Mouse (Mus musculus) c-Kit-positive CD71-negative TER-119-negative erythroid progenitor cells, embryonic 14.5 days (primary cell): ENCODE results near the gene Rfc2.

ENCODE experiments used
- DNase-seq: peaks from one replicate; pipeline ENCODE4 v3.0.0-alpha.2; 2013; ENCODE audit warnings: low read depth

Rfc2 gene

DNA sequence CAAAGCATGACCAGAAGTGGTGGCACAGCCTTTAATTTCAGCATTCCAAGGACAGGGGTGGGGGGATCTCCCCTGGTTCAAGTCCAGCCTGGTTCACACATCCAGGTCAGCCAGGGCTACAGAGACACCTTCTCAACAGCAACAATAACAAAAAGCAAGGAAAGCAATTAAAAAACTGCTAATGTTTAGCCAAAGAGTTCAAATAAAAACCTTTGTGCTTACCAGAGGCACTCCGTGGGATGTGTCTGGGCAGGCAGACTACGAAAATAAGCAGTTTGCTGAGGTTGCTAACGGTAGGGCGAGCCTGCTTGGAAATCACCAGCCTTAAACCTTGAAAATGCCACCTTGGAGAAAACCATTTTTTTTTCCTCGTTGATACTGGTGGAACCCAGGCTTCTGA, at the start of gene Rfc2:
Gene Rfc2 (plus strand): TSS at position 221 of the 400 bp plus-strand sequence.
- DNase-seq: no peak

DNA sequence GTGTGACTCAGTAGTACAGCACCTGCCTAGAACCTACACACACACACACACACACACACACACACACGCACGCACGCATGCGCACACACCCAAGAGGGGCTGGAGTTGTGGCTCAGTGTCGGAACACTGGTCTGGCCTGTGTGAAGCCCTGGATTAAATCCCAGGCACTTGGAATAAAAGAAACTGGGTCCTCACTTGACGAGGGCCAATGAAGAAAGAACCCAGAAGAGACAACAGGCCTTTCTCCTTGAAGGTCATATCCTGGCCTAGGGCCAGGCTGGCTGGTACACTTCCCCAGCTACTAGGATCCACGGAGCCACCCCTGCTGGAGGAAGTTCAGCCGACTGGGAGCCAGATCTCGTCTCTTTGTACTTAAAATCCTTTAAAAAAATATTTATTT, 49.6 kb upstream of the Rfc2 start:
- DNase-seq: no peak

DNA sequence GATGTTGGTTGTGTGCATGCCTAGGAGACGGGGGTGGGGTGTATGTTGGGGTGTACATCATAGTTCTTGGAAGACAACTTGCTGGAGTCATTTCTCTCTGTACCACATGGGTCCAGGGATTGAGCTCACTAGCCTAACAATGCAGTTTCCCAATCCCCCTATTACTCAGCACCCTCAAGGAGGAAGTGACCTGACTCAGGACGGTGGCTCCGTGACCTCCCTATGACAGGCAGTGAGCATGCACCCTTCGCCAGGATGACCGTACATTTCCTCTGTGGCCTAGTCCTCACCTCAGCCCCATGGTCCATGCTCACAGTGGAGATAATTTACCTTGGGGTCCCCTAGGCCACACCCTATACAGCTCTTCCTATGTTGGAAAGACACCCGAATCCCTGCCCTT, 48.7 kb upstream of the Rfc2 start:
- no peak for DNase-seq

GRCm38 (mm10) chr5:134536036-134536435, 45.1 kb upstream of the Rfc2 start:
- DNase-seq: no peak

- DNase-seq: no peak
Measured at GRCm38 (mm10) chr5:134539891-134540290, 41.3 kb upstream of the Rfc2 start.

GRCm38 (mm10) chr5:134540881-134541280, 40.3 kb upstream of the Rfc2 start:
- DNase-seq: no peak

- DNase-seq: no peak
Measured at GRCm38 (mm10) chr5:134541640-134542039, 39.5 kb upstream of the Rfc2 start.

DNA sequence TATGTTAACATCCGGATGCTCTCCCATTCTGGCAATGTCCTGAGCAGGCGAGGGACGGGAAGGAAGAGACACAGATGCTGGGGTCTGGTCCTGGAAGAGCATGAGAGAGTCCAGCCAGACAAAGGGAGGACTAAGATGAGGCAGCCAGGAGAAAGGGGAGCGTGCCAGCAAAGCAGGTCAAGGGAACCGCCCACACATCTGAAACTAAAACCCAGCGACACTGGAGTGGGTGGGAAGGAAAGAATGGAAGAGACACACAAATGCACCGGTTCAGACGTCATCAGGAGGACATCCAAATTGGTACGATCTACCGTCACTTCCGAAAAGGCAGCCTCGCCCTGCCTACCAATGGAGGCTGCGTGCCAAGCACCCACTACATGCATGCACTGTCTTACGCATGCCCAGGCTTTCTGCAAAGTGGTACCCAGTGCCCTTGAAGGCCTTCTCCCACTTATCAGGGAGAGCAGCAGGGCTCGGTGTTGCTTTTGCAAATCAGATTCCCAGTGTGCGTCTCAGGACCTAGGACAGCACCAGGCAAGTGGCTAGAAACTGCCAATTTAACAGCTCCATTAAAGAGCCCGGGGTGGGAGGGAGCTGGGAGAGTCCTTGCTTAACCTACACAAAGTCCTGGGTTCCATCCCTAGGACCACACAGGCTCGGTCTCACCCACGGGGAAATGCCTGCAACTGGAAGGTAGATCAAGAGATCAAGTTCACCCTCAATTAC, 36.5 kb upstream of the Rfc2 start:
- DNase-seq: no peak

DNA sequence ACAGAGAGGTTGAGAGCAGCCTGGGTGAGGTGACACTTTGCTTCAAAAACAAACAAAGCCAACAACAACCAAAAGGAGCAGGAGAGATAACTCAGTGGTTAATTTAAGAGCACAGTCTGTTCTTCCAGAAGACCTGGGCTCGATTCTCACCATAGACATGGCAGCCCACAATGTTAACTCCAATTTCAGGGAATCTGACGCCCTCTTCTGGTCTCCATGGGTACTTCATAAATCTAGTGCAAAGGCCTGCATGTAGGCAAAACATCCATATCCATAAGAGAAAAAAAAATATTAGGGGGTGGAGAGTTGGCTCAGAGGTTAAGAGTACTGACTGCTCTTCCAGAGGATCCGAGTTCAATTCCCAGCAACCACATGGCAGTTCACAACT, 35.9 kb upstream of the Rfc2 start:
- no peak for DNase-seq

DNA sequence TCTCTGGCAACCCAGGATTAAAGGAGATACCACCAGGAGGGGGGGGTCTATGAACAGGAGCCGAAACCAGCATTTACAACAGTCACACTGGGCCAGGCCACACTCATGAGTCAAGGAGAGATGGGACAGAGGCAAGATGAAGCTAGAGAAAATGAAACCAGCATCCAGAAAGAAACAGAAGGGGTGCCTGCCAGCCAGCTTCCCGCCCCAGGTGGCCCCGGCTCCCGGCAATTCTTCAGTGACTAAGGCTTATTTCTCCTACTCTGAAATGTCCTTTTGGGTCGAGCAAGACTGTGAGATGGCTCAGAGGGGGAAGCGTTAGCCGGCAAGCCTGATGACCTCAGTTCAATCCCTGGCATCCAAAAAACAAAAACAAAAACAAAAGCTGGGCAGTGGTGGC, 34.4 kb upstream of the Rfc2 start:
- no peak for DNase-seq

DNA sequence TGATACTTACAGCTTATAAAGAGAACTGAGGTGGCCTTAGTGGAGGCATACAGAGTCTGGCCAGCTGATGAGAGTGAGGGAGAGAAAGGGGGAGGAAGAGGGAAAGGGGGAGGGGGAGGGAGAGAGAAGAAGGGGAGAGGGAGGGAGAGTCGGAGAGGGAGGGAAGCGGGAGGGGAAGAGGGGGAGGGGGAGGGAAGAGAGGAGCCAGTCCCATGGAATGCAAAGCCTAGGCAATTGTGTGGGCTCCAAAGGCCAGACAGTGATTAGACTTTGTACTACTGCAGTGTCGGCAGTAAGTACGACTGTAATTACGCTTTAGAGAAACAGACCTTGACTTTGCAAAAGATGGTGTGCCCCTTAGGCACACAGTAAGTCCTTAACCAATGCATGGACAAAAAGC, 32.9 kb upstream of the Rfc2 start:
- no peak for DNase-seq

- no peak for DNase-seq
Measured at GRCm38 (mm10) chr5:134549640-134550168, 31.5 kb upstream of the Rfc2 start.

DNA sequence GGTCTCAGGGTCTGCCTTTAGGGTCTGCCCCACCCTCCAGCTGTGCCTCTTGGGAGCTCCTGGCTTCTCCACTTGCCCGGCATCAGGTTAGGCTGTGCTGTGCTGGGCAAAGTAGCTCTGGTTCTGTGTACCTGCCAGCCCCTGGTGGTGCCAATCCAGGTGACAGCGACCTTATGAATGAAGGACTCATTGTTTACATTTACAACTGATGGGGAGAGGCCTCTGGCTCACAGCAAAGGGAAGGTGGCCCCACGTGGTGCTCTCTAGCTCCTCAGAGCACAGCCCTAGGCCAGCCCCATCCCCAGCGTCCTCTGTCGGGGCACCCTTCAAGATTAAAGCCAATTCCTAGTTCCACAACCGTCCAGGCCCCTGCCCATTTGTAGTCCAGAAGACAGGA, 30.3 kb upstream of the Rfc2 start:
- DNase-seq: no peak

- no peak for DNase-seq
Measured at GRCm38 (mm10) chr5:134551233-134552109, 29.7 kb upstream of the Rfc2 start.

GRCm38 (mm10) chr5:134552110-134552972, 28.8 kb upstream of the Rfc2 start, which contains the start of gene Clip2:
Gene Clip2, minus strand, starts transcription at chr5:134552434.
- DNase-seq: peak; percentile 80

DNA sequence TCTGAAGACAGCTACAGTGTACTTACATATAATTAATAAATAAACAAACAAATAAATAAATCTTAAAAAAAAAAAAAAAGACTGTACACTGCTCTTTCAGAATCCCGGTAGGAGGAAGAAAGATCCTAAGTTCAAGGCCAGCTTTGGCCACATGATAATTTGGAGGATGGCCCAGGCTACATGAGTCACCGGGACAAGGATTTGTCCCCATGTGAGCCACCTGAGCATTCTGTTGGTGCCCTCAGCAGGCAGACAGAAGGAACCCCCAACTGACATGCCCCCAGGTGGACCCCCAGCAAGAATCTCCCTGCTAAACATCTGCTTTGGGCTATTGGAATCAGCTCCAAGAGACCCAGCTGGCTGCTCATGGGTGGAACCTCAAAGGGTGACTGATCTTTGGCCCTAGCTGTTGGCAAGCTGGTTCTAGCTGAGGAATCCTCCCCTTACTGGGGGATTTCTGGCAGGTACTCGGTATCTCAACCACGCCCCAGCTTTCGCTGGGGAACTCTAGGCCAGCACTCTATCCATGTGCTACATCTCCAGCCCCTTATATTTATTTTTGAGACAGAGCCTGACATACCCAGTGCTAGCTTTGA, 27.1 kb upstream of the Rfc2 start:
- DNase-seq: no peak

DNA sequence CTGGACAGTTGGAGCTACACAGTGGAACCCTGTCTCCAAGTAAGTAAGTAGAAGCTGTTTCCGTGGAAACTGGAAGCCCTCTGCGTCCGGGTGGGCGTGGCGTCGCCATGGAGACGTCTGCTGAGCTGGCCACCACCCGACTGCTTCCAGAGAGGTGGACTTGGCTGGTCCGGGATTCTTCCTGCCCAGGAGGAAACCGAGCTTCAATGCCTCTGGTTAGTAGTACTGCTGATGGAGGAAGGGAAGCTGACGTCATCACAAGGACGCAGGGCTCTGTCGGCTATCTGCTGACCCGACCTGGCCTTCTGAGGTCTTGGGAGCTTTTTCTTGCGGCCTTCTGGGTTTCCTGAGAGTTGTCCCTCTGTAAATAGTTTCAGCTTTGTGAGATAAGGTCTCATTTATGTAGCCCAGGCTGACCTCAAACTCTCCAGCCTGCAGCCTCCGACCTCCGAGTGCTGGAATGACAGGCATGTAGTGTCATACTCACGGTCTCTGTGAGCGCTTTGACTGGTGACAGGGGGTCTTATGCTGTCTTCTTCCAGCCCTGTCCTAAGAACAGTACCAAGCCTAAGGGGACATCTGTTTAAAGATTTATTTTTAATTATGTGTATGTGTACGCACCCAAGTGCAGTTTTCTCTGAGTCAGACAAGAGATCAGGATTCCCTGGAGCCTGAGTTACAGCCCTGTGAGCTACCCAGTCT, 25.6 kb upstream of the Rfc2 start:
- no peak for DNase-seq

DNA sequence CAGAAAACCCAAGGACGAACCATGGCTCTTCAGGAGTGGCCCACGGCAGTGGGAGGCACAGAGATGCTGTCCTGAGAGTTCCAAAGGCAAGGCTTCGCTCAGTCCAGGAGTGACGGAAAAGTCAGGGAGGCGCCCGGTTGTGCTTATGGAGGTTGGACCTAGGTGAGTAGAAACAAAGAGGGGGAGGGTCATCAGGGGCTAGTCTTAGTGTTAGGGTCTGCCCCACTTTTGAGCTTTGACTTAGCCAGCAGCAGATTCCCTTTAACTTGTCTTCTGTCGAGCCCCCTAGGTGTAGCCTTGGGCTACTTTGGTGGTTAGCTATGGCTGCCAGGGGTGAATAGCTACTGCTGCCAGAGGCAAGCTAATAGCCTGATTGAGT, 21.1 kb upstream of the Rfc2 start, which contains the start of gene Syna:
Gene Syna (minus strand): TSS at position 101 of the 379 bp plus-strand sequence.
- no peak for DNase-seq

DNA sequence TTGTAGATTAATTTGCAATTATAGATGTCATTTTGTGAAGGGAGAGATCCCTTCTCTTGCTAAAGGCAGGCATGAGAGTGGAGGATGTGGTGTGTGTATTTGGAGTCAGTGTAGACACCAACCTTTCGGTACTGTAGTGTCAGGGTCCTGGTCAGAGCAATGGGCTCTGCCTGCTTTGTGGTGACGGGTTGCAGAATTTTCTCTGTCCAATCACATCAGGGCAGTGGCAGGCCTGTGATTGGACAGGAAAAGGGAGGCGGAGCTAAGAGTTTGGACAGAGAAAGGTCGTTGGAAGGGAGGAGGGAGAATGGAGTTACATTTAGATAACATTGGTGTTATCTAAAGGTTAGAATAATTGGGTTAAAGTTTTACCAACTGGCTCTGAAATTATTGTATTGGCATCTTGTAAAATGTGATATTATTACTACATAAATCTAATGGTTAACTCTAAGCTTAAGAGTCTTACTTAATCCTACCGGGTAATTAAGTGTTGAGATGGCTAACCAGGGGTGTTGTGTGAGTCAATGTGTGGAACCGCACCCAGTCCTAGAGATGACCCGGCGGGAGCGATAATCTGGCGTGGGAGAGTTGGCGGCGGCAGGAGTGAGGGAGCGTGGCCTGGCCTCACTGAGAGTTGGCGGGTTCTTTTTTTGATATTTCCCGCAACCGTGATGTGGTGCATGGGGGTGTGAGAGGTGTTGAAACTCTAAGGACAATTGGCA, 20.6 kb upstream of the Rfc2 start:
- no peak for DNase-seq

GRCm38 (mm10) chr5:134564272-134564671, 16.9 kb upstream of the Rfc2 start:
- no peak for DNase-seq
